Mouse (Mus musculus): ENCODE results near the gene Suds3.

DNA sequence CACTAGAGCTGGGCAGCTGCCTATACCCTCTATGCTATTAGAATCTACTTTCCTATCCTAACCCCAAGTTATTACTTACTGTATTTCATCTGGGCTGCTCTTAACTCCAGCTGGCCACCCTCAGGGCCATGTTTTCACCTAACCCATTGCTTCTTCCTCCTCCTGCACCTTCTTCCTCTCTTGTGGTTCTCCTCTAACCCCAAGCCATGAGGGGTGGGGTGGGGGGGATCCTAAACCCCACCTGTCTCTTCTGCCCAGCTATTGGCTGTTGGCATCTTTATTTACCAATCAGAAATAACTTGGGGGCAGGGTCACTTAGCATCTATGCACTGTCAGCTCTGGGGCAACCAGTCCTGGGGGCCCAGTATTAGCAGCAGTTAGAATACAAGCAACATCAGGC is 30.3 kb upstream of the Suds3 start:
- TF ChIP-seq CTCF (IDR thresholded peaks at IDR 0.05; ENCODE audit: control insufficient read depth, insufficient read depth, insufficient replicate concordance, low read depth, low read length) (no peak), POLR2A (IDR thresholded peaks at IDR 0.05; ENCODE audit: control insufficient read depth, low read depth, low read length) (no peak)

Measured in testis, adult 2 months (tissue).